Mouse (Mus musculus) mouse embryonic stem cell (cell line): ENCODE results near the gene Orc3.

Experiments
- in situ Hi-C, 2 experiments: fragments of 300-500 bp; cut with MboI; formaldehyde crosslinking; loops; 1 replicate in 1 of 2; 3 replicates in 1 of 2; pipeline ENCODE4 v1.14.3; 2019 to 2020; ENCODE audit warnings: low sequenced_read_pairs in 2 of 2, low pct_unique_long_range_greater_than_20kb in 1 of 2, mixed read lengths in 1 of 2; ENCODE audit not compliant: unreplicated experiment in 1 of 2

Gene Orc3

GRCm38 (mm10) chr4:34529941-34530340 is 84.8 kb downstream of the Orc3 start:
- in situ Hi-C loops, result loop anchor here in 1 of 2 experiments (5.0 kb wide), 1 partner anchor 33 kb away; no protein-coding TSS in a partner anchor

- in situ Hi-C loops, result no loop called here
These were observed 85.4 kb downstream of the Orc3 start for GRCm38 (mm10) chr4:34529379-34529778.

- in situ Hi-C loops, result no loop called here
These were observed 86.2 kb downstream of the Orc3 start for GRCm38 (mm10) chr4:34528430-34529100.

DNA sequence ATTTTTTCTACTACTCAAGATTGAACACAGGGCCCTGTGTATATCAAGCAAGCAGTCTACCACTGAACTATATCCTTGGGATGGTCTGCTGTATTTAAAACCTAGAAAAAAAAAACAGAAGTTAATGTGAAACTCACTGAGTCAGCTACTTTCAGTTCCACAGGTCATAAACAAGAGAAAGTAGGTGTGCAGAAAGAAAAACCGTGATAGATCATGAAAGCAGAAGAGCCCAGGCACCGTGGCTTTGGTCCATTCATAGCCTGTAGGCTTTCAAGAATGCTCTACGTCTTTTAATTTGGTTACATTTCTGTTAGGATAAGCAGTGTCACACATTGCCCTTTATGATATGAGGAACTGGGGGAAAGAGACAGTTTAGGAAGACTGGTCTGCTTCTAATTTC is 88.0 kb downstream of the Orc3 start:
- in situ Hi-C loops, result no loop called here

DNA sequence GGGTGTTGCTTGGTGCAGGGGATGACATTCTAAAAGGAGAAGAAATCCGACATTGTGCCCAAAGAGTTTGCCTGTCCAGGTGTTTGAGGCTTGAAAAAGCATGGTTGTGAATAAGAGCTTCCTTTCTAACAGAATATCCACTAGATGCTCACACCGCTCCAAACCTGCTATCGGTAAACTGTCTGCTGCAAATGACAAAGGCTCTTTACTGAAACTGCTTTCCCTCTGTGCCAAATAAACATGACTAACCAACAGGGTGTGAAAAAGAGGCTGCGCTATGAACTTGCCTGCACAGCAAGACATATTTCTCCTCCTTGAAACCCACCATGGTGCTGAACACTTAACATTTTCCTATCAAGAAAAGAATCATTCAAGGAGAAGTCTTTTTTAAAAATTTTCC is 91.2 kb downstream of the Orc3 start:
- in situ Hi-C loops, result no loop called here

DNA sequence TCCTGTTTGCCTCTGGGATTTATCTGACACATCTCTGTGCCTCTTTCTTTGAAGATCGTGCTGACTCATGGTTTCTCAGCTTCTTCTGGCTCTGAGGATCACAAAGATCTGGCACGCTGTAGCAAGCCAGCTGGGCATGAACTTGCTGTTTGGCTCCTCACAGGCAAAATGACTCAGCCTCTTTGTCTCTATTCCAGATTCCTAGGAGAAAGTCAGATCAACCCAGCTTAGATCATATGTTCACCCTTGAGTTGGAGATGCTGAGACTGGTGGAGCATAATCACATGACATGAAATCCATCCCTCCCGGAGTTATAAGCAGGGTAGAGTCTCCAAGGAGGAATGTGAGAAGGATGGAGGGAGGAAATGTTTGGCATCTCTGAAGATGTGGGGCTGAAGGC is 91.9 kb downstream of the Orc3 start:
- in situ Hi-C loops, result no loop called here
